Mouse (Mus musculus) Muller cell, postnatal 12 days (primary cell): ENCODE results near the gene 1700066M21Rik.

Source experiments
- DNase-seq: peaks from one replicate; pipeline ENCODE4 v3.0.0-alpha.2; 2015; ENCODE audit errors: inconsistent ontology term

Gene 1700066M21Rik

GRCm38 (mm10) chr1:57392417-57392816 lies 15.0 kb downstream of the 1700066M21Rik start:
- no peak for DNase-seq

- DNase-seq: peak; percentile 32
Measured at GRCm38 (mm10) chr1:57394051-57394450, 16.6 kb downstream of the 1700066M21Rik start.

- DNase-seq: peak; percentile 93
Measured at GRCm38 (mm10) chr1:57400321-57400720, 22.9 kb downstream of the 1700066M21Rik start.

- DNase-seq: no peak
Measured at GRCm38 (mm10) chr1:57400877-57401276, 23.5 kb downstream of the 1700066M21Rik start.

GRCm38 (mm10) chr1:57402116-57402515 lies 24.7 kb downstream of the 1700066M21Rik start:
- peak; percentile 95 for DNase-seq

- peak; percentile 91 for DNase-seq
Measured at GRCm38 (mm10) chr1:57406187-57407151, 29.0 kb downstream of the 1700066M21Rik start, which contains the start of the genes Maip1 and Tyw5. Gene Maip1 (plus strand): TSS chr1:57406328. Gene Tyw5 (minus strand): TSS chr1:57407101.

GRCm38 (mm10) chr1:57408994-57409393 lies 31.6 kb downstream of the 1700066M21Rik start:
- no peak for DNase-seq

GRCm38 (mm10) chr1:57413397-57413796 lies 36.0 kb downstream of the 1700066M21Rik start:
- no peak for DNase-seq

- peak; percentile 47 for DNase-seq
Measured at GRCm38 (mm10) chr1:57423696-57424095, 46.3 kb downstream of the 1700066M21Rik start.

- peak; percentile 82 for DNase-seq
Measured at GRCm38 (mm10) chr1:57428368-57429308, 51.2 kb downstream of the 1700066M21Rik start.

- DNase-seq: peak; percentile 88
Measured at GRCm38 (mm10) chr1:57429786-57430483, 52.5 kb downstream of the 1700066M21Rik start.

GRCm38 (mm10) chr1:57433141-57433540 lies 55.7 kb downstream of the 1700066M21Rik start:
- no peak for DNase-seq
